Comparison of ENCODE assay signal across 32 mouse cellular contexts in the genomic region with DNA sequence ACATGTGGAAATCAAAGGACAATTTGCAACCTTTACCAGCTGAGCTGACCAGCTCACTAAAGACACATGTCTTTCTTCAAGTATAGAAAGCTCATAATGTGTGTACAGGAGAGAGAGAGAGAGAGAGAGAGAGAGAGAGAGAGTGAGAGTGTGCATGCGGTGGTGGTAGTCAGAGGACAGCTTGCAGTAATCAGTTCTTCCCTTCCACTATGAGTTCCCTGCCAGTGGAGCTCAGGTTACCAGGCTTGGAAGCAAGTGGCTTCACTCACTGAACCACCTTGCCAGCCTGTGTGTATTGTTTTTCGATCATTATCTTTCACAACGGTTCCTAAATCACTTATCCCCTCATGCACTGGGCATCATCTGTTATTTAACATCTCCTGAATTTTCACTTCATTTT. TPM values are rescaled to one million over a fixed set of nuclear protein-coding genes. Genes with fewer than 3 reads are reported as not detected.
DNase-seq lines count a peak whose midpoint lies in the region; ATAC-seq and TF ChIP-seq lines count a peak whose summit lies in the region.
"Had no signal": no experiment of that assay in that cellular context is flagged by ENCODE, and none has a peak within 500 bp of the region (broad histone marks: within the 10 kb centered on the region; RNA-seq: fewer than 3 reads in every experiment).

No protein-coding gene starts in this region.

- H3K9ac ChIP-seq in kidney, embryonic 15.5 days: no peak overlapping the region
- H3K9ac ChIP-seq in limb, embryonic 14.5 days (ENCODE audit: low read depth, low read length, severe bottlenecking): no peak overlapping the region
- H3K9ac ChIP-seq: embryonic facial prominence, embryonic 12.5 days; forebrain, embryonic 15.5 days; heart, embryonic 13.5 days; hindbrain, embryonic 15.5 days; liver, embryonic 15.5 days; lung, embryonic 14.5 days; neural tube, embryonic 13.5 days; stomach, embryonic 15.5 days had no signal

- TF ChIP-seq POLR2A in limb, embryonic 14.5 days (IDR thresholded peaks at IDR 0.05; ENCODE audit: borderline replicate concordance, extremely low read depth, insufficient read depth, insufficient read length): no peak

- no peak overlapping the region for H3K27ac ChIP-seq in kidney, embryonic 15.5 days
- no peak overlapping the region for H3K27ac ChIP-seq in embryonic facial prominence, embryonic 10.5 days (replicated peaks)
- H3K27ac ChIP-seq in gastrocnemius, adult 2 months: no peak overlapping the region
- H3K27ac ChIP-seq in limb, embryonic 14.5 days (replicated peaks; ENCODE audit: low read depth, low read length): no peak overlapping the region
- H3K27ac ChIP-seq: embryonic facial prominence, embryonic 12.5 days; forebrain, embryonic 10.5 days; forebrain, embryonic 15.5 days; heart, adult 2 months; heart, embryonic 13.5 days; hindbrain, embryonic 15.5 days; liver, embryonic 15.5 days; neural tube, embryonic 13.5 days; stomach, embryonic 15.5 days had no signal

- no peaks in the 10 kb centered on the region for H3K36me3 ChIP-seq in kidney, embryonic 15.5 days
- H3K36me3 ChIP-seq in embryonic facial prominence, embryonic 10.5 days (replicated peaks): no peaks in the 10 kb centered on the region
- H3K36me3 ChIP-seq in limb, embryonic 14.5 days (ENCODE audit: control insufficient read depth, insufficient read depth, low read length): no peaks in the 10 kb centered on the region
- H3K36me3 ChIP-seq: embryonic facial prominence, embryonic 12.5 days; forebrain, embryonic 10.5 days; forebrain, embryonic 15.5 days; heart, embryonic 13.5 days; hindbrain, embryonic 15.5 days; liver, embryonic 15.5 days; neural tube, embryonic 13.5 days; stomach, embryonic 15.5 days had no signal

- no peak for DNase-seq in kidney, postnatal 10 days
- peak; percentile 16 for DNase-seq in embryonic facial prominence, embryonic 10.5 days (ENCODE audit: low spot score)
- peak; percentile 66 for DNase-seq in gastrocnemius, adult 2 months
- peak; percentile 7 for DNase-seq in limb, embryonic 14.5 days (ENCODE audit: low spot score)
- DNase-seq in frontal cortex, postnatal 25 days (ENCODE audit: low spot score in 2 of 2): no peak
- DNase-seq in spleen, postnatal 14 days (ENCODE audit: low spot score in 2 of 2): no peak
- no peak for DNase-seq in cerebellum, postnatal 10 days
- DNase-seq: adrenal gland, postnatal 25 days; cerebellum, adult 11-12 months; cerebellum, adult 9-11 months; heart, adult 2 months; heart, postnatal 10 days; kidney, adult 18-20 months; kidney, postnatal 4 days; layer of hippocampus, postnatal 36 days; left cerebral cortex, postnatal 4 days; lung, embryonic 14.5 days; lung, postnatal 14 days; right cerebral cortex, postnatal 4 days; thymus, postnatal 14 days had no signal

- H3K4me2 ChIP-seq in kidney, embryonic 15.5 days: no peak overlapping the region
- H3K4me2 ChIP-seq in limb, embryonic 14.5 days (replicated peaks; ENCODE audit: low read depth, low read length, severe bottlenecking): no peak overlapping the region
- H3K4me2 ChIP-seq: embryonic facial prominence, embryonic 12.5 days; forebrain, embryonic 15.5 days; heart, embryonic 13.5 days; hindbrain, embryonic 15.5 days; liver, embryonic 15.5 days; lung, embryonic 14.5 days; neural tube, embryonic 13.5 days; stomach, embryonic 15.5 days had no signal

- H3K4me1 ChIP-seq in kidney, embryonic 15.5 days: no peaks in the 10 kb centered on the region
- H3K4me1 ChIP-seq in embryonic facial prominence, embryonic 10.5 days: peaks cover 7% of the 10 kb centered on the region
- H3K4me1 ChIP-seq in limb, embryonic 14.5 days (ENCODE audit: control insufficient read depth, insufficient read depth, low read length): no peaks in the 10 kb centered on the region
- H3K4me1 ChIP-seq: embryonic facial prominence, embryonic 12.5 days; forebrain, embryonic 10.5 days; forebrain, embryonic 15.5 days; heart, embryonic 13.5 days; hindbrain, embryonic 15.5 days; liver, embryonic 15.5 days; neural tube, embryonic 13.5 days; stomach, embryonic 15.5 days had no signal

- H3K4me3 ChIP-seq in kidney, embryonic 15.5 days (replicated peaks): no peak overlapping the region
- no peak overlapping the region for H3K4me3 ChIP-seq in embryonic facial prominence, embryonic 10.5 days
- H3K4me3 ChIP-seq in gastrocnemius, adult 2 months: no peak overlapping the region
- no peak overlapping the region for H3K4me3 ChIP-seq in limb, embryonic 14.5 days (replicated peaks; ENCODE audit: low read length)
- H3K4me3 ChIP-seq: embryonic facial prominence, embryonic 12.5 days; forebrain, embryonic 10.5 days; forebrain, embryonic 15.5 days; heart, adult 2 months; heart, embryonic 13.5 days; hindbrain, embryonic 15.5 days; liver, embryonic 15.5 days; neural tube, embryonic 13.5 days; stomach, embryonic 15.5 days had no signal

- 46% methylated on average over 3 of the region's 3 CpGs for WGBS in kidney, embryonic 15.5 days
- WGBS in embryonic facial prominence, embryonic 10.5 days: 58% methylated on average over 3 of the region's 3 CpGs
- 44% methylated on average over 3 of the region's 3 CpGs for WGBS in limb, embryonic 14.5 days

- no peaks in the 10 kb centered on the region for H3K9me3 ChIP-seq in kidney, embryonic 15.5 days (replicated peaks)
- H3K9me3 ChIP-seq in embryonic facial prominence, embryonic 10.5 days: no peaks in the 10 kb centered on the region
- no peaks in the 10 kb centered on the region for H3K9me3 ChIP-seq in limb, embryonic 14.5 days (ENCODE audit: control insufficient read depth, low read length)
- H3K9me3 ChIP-seq: embryonic facial prominence, embryonic 12.5 days; forebrain, embryonic 10.5 days; forebrain, embryonic 15.5 days; heart, embryonic 13.5 days; hindbrain, embryonic 15.5 days; liver, embryonic 15.5 days; neural tube, embryonic 13.5 days; stomach, embryonic 15.5 days had no signal

- no peaks in the 10 kb centered on the region for H3K27me3 ChIP-seq in kidney, embryonic 15.5 days
- H3K27me3 ChIP-seq in embryonic facial prominence, embryonic 10.5 days (replicated peaks; ENCODE audit: low read depth, poor library complexity, severe bottlenecking): no peaks in the 10 kb centered on the region
- H3K27me3 ChIP-seq in limb, embryonic 14.5 days (ENCODE audit: control insufficient read depth, insufficient read depth, low read length): no peaks in the 10 kb centered on the region
- H3K27me3 ChIP-seq: embryonic facial prominence, embryonic 12.5 days; forebrain, embryonic 15.5 days; heart, embryonic 13.5 days; hindbrain, embryonic 15.5 days; liver, embryonic 15.5 days; neural tube, embryonic 13.5 days; stomach, embryonic 15.5 days had no signal

- intact Hi-C loops in gastrocnemius, adult 2 months (cut with DNase I): no loop called here

- TF ChIP-seq CTCF in gastrocnemius, adult 2 months (IDR thresholded peaks at IDR 0.05): no peak

- ATAC-seq in kidney, embryonic 15.5 days (replicated peaks; ENCODE audit: low FRiP score): peak; percentile 81
- peak; percentile 53; the same call in 1 of the 2 replicates for ATAC-seq in limb, embryonic 14.5 days (ENCODE audit: low FRiP score, low read depth)
- ATAC-seq: forebrain, embryonic 15.5 days; inflammation-experienced regulatory T-cells, adult 6 months; midbrain, embryonic 16.5 days had no signal

RNA-seq across cellular contexts. Expression of gene Met, which starts 34.6 kb away (rescaled TPM):
- 15.1 and 16.1 TPM in 2 replicates for polyA plus RNA-seq in kidney, embryonic 15.5 days (2015; fragmentation: Nextera tagmentation; extraction: Ambion mirVana)
- 1.9 and 2.0 TPM in 2 replicates for polyA plus RNA-seq in embryonic facial prominence, embryonic 10.5 days (2016; fragmentation: Nextera tagmentation; extraction: Ambion mirVana)
- total RNA-seq in gastrocnemius, adult 2 months (2021): 10 to 100 TPM in 1 of 2 experiments, 1 to 10 TPM in 1; 6.9 to 10.6 TPM
- polyA plus RNA-seq in limb, embryonic 14.5 days (2012; rRNA removed): 3.8 and 4.3 TPM in 2 replicates
- polyA plus RNA-seq in limb, embryonic 14.5 days (2014; fragmentation: Nextera tagmentation; extraction: Ambion mirVana): 5.9 and 6.0 TPM in 2 replicates
- total RNA-seq: MEL had no signal

Comparison
In these comparisons a context has a peak if more than half of its experiments do, and no peak if none do; other contexts are left out.
1. DNase-seq: peak in embryonic facial prominence, embryonic 10.5 days (single experiment), gastrocnemius, adult 2 months (single experiment) and limb, embryonic 14.5 days (single experiment); none in kidney, postnatal 10 days (single experiment), frontal cortex, postnatal 25 days (0 of 2), spleen, postnatal 14 days (0 of 2) and cerebellum, postnatal 10 days (0 of 2).